Mouse (Mus musculus) C2C12 (cell line): ENCODE measurements around the gene Phrf1.

ENCODE experiments used
- CEBPB ChIP-seq: IDR thresholded peaks from one replicate; pipeline ENCODE4 v1.6.1; 2011; ENCODE audit warnings: low read depth, mild to moderate bottlenecking, control low read depth, moderate library complexity
- CTCF ChIP-seq: IDR thresholded peaks from one replicate; pipeline ENCODE4 v1.5.1; 2011; ENCODE audit not compliant: control insufficient read depth, insufficient read depth, insufficient read length
- MAX ChIP-seq: IDR thresholded peaks from one replicate; pipeline ENCODE4 v1.6.1; 2011; ENCODE audit warnings: mild to moderate bottlenecking, control low read depth
- USF1 ChIP-seq: IDR thresholded peaks from one replicate; pipeline ENCODE4 v1.6.1; 2011; ENCODE audit warnings: low read depth, mild to moderate bottlenecking, control low read depth, moderate library complexity

DNA sequence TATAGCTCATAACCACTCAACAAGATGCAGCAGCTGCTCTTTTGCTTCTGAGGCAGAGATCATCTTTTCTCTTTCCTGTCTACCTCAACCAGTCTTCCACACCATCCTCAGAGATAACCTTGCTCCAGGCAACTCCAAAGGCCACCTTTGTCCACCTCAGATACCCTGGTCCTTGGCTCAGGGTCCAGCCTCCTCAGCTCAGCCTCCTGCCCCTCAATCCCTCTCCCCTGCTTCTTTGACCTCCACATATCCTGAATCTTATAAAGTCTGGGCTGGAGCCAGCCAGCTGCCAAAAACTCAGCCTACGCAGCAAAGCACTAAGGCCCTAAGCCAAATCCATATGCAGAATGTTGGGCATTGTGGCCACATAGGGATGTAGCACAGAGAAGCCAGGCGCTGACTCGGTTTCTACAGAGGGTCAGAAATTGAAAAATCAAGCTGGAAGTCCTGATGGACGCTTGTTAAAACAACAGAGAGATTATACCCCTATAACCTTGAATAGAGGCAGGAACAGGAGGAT, 5.8 kb upstream of the Phrf1 start:
- TF ChIP-seq CTCF (no peak), USF1 (no peak), MAX (no peak), CEBPB (no peak)
